Mouse (Mus musculus) lung, postnatal 0 days (tissue): ENCODE measurements around the gene Ewsr1. TPM values are rescaled to one million over a fixed set of nuclear protein-coding genes. Genes with fewer than 3 reads are reported as not detected.

ENCODE experiments used
- ATAC-seq: fragments of 200-750 bp; cut with Nextera tagmentation; 2 replicates; pipeline ENCODE4 v1.8.0; 2017; ENCODE audit warnings: moderate library complexity
- DNase-seq: peaks from one replicate; pipeline ENCODE4 v3.0.0-alpha.2; 2016; ENCODE audit warnings: low spot score
- H3K27ac ChIP-seq: fragments of 300-500 bp; sonication (generic); 2 replicates; pipeline ENCODE4 v1.5.1; 2014; ENCODE audit warnings: antibody characterized with exemption, mild to moderate bottlenecking, low read length, mixed read lengths
- H3K27me3 ChIP-seq: fragments of 300-500 bp; sonication (generic); replicated peaks from 2 replicates; pipeline ENCODE4 v1.6.1; 2014; ENCODE audit warnings: low read length, mixed read lengths; ENCODE audit not compliant: insufficient read depth
- H3K36me3 ChIP-seq: fragments of 300-500 bp; sonication (generic); 2 replicates; pipeline ENCODE4 v1.6.1; 2014; ENCODE audit warnings: low read length, mixed read lengths; ENCODE audit not compliant: insufficient read depth
- H3K4me1 ChIP-seq: fragments of 300-500 bp; sonication (generic); 2 replicates; pipeline ENCODE4 v1.6.1; 2014; ENCODE audit warnings: antibody characterized with exemption, low read depth, low read length, mixed read lengths; ENCODE audit not compliant: insufficient read depth
- H3K4me2 ChIP-seq: fragments of 300-500 bp; sonication (generic); replicated peaks from 2 replicates; pipeline ENCODE4 v1.6.1; 2014; ENCODE audit warnings: low read depth, mild to moderate bottlenecking, low read length, moderate library complexity, mixed read lengths
- H3K4me3 ChIP-seq: fragments of 300-500 bp; sonication (generic); 2 replicates; pipeline ENCODE4 v1.5.1; 2014; ENCODE audit warnings: low read depth, low read length
- H3K9ac ChIP-seq: fragments of 300-500 bp; sonication (generic); replicated peaks from 2 replicates; pipeline ENCODE4 v1.6.1; 2014; ENCODE audit warnings: low read depth, mild to moderate bottlenecking
- H3K9me3 ChIP-seq: fragments of 300-500 bp; sonication (generic); 2 replicates; pipeline ENCODE4 v1.6.1; 2016; ENCODE audit warnings: low read length, mixed read lengths
- CTCF ChIP-seq: IDR thresholded peaks from 2 replicates; pipeline ENCODE4 v1.5.1; 2016; ENCODE audit warnings: antibody characterized with exemption, mild to moderate bottlenecking
- EP300 ChIP-seq: IDR thresholded peaks from 2 replicates; pipeline ENCODE4 v1.6.1; 2016; ENCODE audit warnings: antibody characterized with exemption, mild to moderate bottlenecking, control low read depth
- WGBS: fragments of 180-500 bp; shearing (Covaris S2); extraction: QIAGEN DNeasy Blood & Tissue Kit; methylation state at CpG from one replicate; pipeline ENCODE4 v1.1.7; 2014; 5-methylcytosine and 5-hydroxymethylcytosine counted together
- polyA plus RNA-seq: library from polyadenylated mRNA; unstranded; fragments of >200 nt; fragmentation: Nextera tagmentation; extraction: Ambion mirVana; gene quantifications from 2 replicates; pipeline ENCODE4 v1.2.1, GENCODE M21; 2015

Gene Ewsr1
- polyA plus RNA-seq, result 274 and 290 TPM in 2 replicates

GRCm38 (mm10) chr11:5098736-5099542 lies at the start of gene Ewsr1, which contains the start of gene Rhbdd3:
Ewsr1 (minus strand) TSS chr11:5099266.
Rhbdd3 (plus strand) TSS chr11:5098926.
- peak; percentile 91 for ATAC-seq
- no peaks in the 10 kb centered on the region for H3K9me3 ChIP-seq
- no peaks in the 10 kb centered on the region for H3K36me3 ChIP-seq
- 2% methylated on average over 72 of the region's 92 CpGs for WGBS
- peak within 1 kb of the TSS; percentile 99 for H3K4me3 ChIP-seq
- H3K27ac ChIP-seq, result peak within 1 kb of the TSS; percentile 90
- no peaks in the 10 kb centered on the region for H3K27me3 ChIP-seq
- peak; percentile 97 for DNase-seq
- peak within 1 kb of the TSS; percentile 96 for H3K9ac ChIP-seq
- H3K4me1 ChIP-seq, result no peaks in the 10 kb centered on the region
- no peak for TF ChIP-seq CTCF
- TF ChIP-seq EP300, result no peak
- H3K4me2 ChIP-seq, result peak within 1 kb of the TSS; percentile 74

GRCm38 (mm10) chr11:5145600-5145999 lies 46.5 kb upstream of the Ewsr1 start:
- WGBS, result 89% methylated on average over 3 of the region's 3 CpGs
- H3K4me3 ChIP-seq, result no peak overlapping the region
- no peak overlapping the region for H3K4me2 ChIP-seq
- H3K9me3 ChIP-seq, result no peaks in the 10 kb centered on the region
- DNase-seq (no peak), ATAC-seq (no peak)
- no peak for TF ChIP-seq EP300
- no peak for TF ChIP-seq CTCF
- H3K27ac ChIP-seq, result no peak overlapping the region
- no peak overlapping the region for H3K9ac ChIP-seq
- H3K27me3 ChIP-seq, result no peaks in the 10 kb centered on the region
- no peaks in the 10 kb centered on the region for H3K36me3 ChIP-seq
- H3K4me1 ChIP-seq, result peaks cover 5% of the 10 kb centered on the region; the same call in 1 of the 2 replicates

GRCm38 (mm10) chr11:5141965-5142364 lies 42.9 kb upstream of the Ewsr1 start:
- Histone ChIP-seq H3K9ac (no peak overlapping the region), H3K4me3 (no peak overlapping the region), H3K9me3 (no peaks in the 10 kb centered on the region), H3K4me1 (peaks cover 19% of the 10 kb centered on the region), H3K36me3 (no peaks in the 10 kb centered on the region), H3K27ac (no peak overlapping the region), H3K4me2 (no peak overlapping the region), H3K27me3 (no peaks in the 10 kb centered on the region)
- ATAC-seq, result no peak
- DNase-seq, result peak; percentile 40
- no peak for TF ChIP-seq CTCF
- no peak for TF ChIP-seq EP300
- WGBS, result 47% methylated on average over 2 of the region's 2 CpGs

- DNase-seq (no peak), ATAC-seq (peak; percentile 47)
- H3K9ac ChIP-seq, result no peak overlapping the region
- no peaks in the 10 kb centered on the region for H3K9me3 ChIP-seq
- no peak overlapping the region for H3K27ac ChIP-seq
- no peaks in the 10 kb centered on the region for H3K36me3 ChIP-seq
- 62% methylated on average over 5 of the region's 5 CpGs for WGBS
- H3K4me3 ChIP-seq, result no peak overlapping the region
- no peaks in the 10 kb centered on the region for H3K27me3 ChIP-seq
- H3K4me1 ChIP-seq, result peaks cover 19% of the 10 kb centered on the region
- no peak for TF ChIP-seq CTCF
- no peak for TF ChIP-seq EP300
- H3K4me2 ChIP-seq, result no peak overlapping the region
Measured at GRCm38 (mm10) chr11:5141252-5141651, 42.2 kb upstream of the Ewsr1 start.

- peak; percentile 34 for ATAC-seq
- H3K4me2 ChIP-seq, result no peak overlapping the region
Measured at GRCm38 (mm10) chr11:5140619-5141018, 41.6 kb upstream of the Ewsr1 start.

GRCm38 (mm10) chr11:5139372-5139771 lies 40.3 kb upstream of the Ewsr1 start:
- ATAC-seq, result no peak
- TF ChIP-seq EP300 (no peak), CTCF (no peak)
- DNase-seq, result no peak
- H3K36me3 ChIP-seq, result no peaks in the 10 kb centered on the region
- peak overlapping the region; percentile 39; the same call in 1 of the 2 replicates for H3K27ac ChIP-seq
- no peak overlapping the region for H3K9ac ChIP-seq
- H3K27me3 ChIP-seq, result no peaks in the 10 kb centered on the region
- H3K4me1 ChIP-seq, result peaks cover 19% of the 10 kb centered on the region
- H3K9me3 ChIP-seq, result no peaks in the 10 kb centered on the region
- 51% methylated on average over 9 of the region's 9 CpGs for WGBS
- no peak overlapping the region for H3K4me2 ChIP-seq
- no peak overlapping the region for H3K4me3 ChIP-seq

More at GRCm38 (mm10) chr11:5140619-5141018, 41.6 kb upstream of the Ewsr1 start:
- peak; percentile 68 for DNase-seq
- TF ChIP-seq EP300 (no peak), CTCF (no peak)
- H3K27ac ChIP-seq, result no peak overlapping the region
- 18% methylated on average over 8 of the region's 8 CpGs for WGBS
- H3K36me3 ChIP-seq, result no peaks in the 10 kb centered on the region
- no peak overlapping the region for H3K9ac ChIP-seq
- no peaks in the 10 kb centered on the region for H3K9me3 ChIP-seq
- H3K4me3 ChIP-seq, result no peak overlapping the region
- H3K27me3 ChIP-seq, result no peaks in the 10 kb centered on the region
- peaks cover 19% of the 10 kb centered on the region for H3K4me1 ChIP-seq
